Mouse (Mus musculus) limb, embryonic 13.5 days (tissue): ENCODE measurements around the gene Lin28a. TPM values are rescaled to one million over a fixed set of nuclear protein-coding genes. Genes with fewer than 3 reads are reported as not detected.
A peak's percentile ranks its signal among the peaks of the same experiment; 100 is the strongest.

Source experiments
- ATAC-seq: fragments of 200-750 bp; cut with Nextera tagmentation; 2 replicates; pipeline ENCODE4 v1.8.0; 2017; ENCODE audit warnings: low read depth, moderate number of reproducible peaks, moderate TSS enrichment; ENCODE audit not compliant: low FRiP score
- H3K27ac ChIP-seq: fragments of 300-500 bp; sonication (generic); 2 replicates; pipeline ENCODE4 v1.5.1; 2015; ENCODE audit warnings: inconsistent platforms, mild to moderate bottlenecking, moderate library complexity
- H3K27me3 ChIP-seq: fragments of 300-500 bp; sonication (generic); 2 replicates; pipeline ENCODE4 v1.6.1; 2015; ENCODE audit warnings: mild to moderate bottlenecking, inconsistent platforms
- H3K36me3 ChIP-seq: fragments of 300-500 bp; sonication (generic); 2 replicates; pipeline ENCODE4 v1.6.1; 2015; ENCODE audit warnings: inconsistent platforms, mild to moderate bottlenecking, moderate library complexity
- H3K4me1 ChIP-seq: fragments of 300-500 bp; sonication (generic); 2 replicates; pipeline ENCODE4 v1.6.1; 2015; ENCODE audit warnings: inconsistent platforms
- H3K4me2 ChIP-seq: fragments of 300-500 bp; sonication (generic); replicated peaks from 2 replicates; pipeline ENCODE4 v1.6.1; 2015; ENCODE audit warnings: inconsistent platforms, mild to moderate bottlenecking, moderate library complexity
- H3K4me3 ChIP-seq: fragments of 300-500 bp; sonication (generic); 2 replicates; pipeline ENCODE4 v1.5.1; 2015; ENCODE audit warnings: moderate library complexity, mild to moderate bottlenecking, inconsistent platforms
- H3K9ac ChIP-seq: fragments of 300-500 bp; sonication (generic); 2 replicates; pipeline ENCODE4 v1.6.1; 2015; ENCODE audit warnings: mild to moderate bottlenecking, inconsistent platforms
- H3K9me3 ChIP-seq: fragments of 300-500 bp; sonication (generic); 2 replicates; pipeline ENCODE4 v1.6.1; 2016; ENCODE audit warnings: inconsistent platforms
- WGBS: fragments of 180-500 bp; shearing (Covaris S2); methylation state at CpG from one replicate; pipeline ENCODE4 v1.1.7; 2015; 5-methylcytosine and 5-hydroxymethylcytosine counted together
- polyA plus RNA-seq: library from polyadenylated mRNA; unstranded; fragments of >200 nt; fragmentation: Nextera tagmentation; extraction: Ambion mirVana; gene quantifications from 2 replicates; pipeline ENCODE4 v1.2.1, GENCODE M21; 2015

The Lin28a gene
- polyA plus RNA-seq, 1 experiment from 2014 or later = 0.14 TPM

DNA sequence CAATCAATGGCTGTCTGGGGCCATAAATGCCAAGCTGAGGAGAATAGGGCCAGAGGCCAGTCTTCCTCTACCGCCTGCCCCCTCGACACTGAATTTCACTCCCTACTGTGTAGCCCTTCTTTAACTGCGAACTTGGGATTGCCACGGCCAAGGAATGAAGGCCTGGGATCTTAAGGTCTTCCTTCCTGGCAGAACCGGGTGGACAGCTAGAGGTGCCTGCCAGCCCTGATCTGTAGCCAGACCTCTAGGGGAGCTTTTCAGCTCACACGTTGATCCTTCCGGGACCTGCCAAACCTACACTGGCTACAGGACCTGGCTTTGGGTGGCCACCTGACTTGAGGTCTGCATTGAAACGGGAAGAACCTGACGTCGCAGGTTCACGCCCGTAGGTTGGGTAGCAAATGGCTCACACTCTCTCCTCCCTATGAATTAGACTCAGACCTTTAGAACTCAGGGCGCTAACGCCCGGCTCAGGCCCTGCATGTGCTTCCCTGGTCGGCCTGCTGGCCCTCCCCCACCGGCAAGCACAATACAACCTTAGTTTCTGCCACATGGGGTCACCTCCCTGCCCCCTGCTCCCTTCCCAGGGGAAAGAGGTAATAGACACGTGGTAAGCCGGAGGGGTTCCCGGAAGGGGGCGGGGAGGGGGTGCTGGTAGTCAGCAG, 1.3 kb downstream of the Lin28a start:
- Histone ChIP-seq H3K36me3 (no peaks in the 10 kb centered on the region), H3K9me3 (no peaks in the 10 kb centered on the region), H3K27me3 (peaks cover 51% of the 10 kb centered on the region), H3K4me2 (peak overlapping the region; percentile 60), H3K4me1 (peaks cover 28% of the 10 kb centered on the region), H3K4me3 (peak overlapping the region; percentile 29), H3K9ac (no peak overlapping the region), H3K27ac (no peak overlapping the region)
- no peak for ATAC-seq
- 1% methylated on average over 21 of the region's 21 CpGs for WGBS

DNA sequence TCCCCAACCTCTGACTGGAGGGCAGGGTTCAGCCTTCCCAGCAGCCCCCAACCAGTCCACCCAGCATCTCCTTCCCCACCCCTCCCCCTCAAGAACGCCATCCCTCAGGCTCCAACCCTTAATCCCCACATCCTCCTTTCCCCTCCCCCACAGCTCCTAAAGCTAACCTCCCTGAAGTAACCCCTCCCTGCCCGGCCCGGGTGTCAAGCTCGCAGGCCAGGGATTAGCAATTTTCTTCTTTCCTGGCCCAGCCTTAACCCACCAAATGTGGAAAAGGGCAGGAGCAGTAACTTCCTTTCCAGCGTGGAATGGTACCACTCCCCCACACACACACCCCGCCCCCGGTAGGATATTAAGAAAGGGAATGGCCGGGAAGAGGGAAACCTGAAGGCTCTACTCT, 1.9 kb downstream of the Lin28a start:
- Histone ChIP-seq H3K4me3 (no peak overlapping the region), H3K9me3 (no peaks in the 10 kb centered on the region), H3K27ac (no peak overlapping the region), H3K4me2 (no peak overlapping the region), H3K9ac (no peak overlapping the region), H3K27me3 (peaks cover 51% of the 10 kb centered on the region), H3K4me1 (peaks cover 33% of the 10 kb centered on the region), H3K36me3 (no peaks in the 10 kb centered on the region)
- no peak for ATAC-seq
- 1% methylated on average over 8 of the region's 8 CpGs for WGBS

DNA sequence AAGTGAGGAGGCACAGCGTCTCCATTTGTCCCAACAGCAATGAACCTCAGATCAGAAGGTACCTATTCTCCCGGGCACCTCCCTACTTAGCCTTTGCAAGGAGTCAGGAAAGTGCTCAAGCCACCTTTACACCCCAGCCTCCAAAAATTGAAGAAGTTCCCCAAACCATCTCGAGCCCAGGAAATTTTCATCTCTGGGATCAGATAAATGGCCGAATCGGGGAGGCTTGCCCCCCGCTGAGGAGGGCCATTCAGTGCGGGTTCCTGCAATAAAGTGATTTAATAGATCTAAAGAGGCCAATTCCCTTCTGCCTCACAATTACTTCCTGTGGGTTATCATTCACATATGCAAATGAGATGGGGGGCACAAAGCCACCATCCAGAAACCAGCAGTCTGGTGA, 2.4 kb downstream of the Lin28a start:
- Histone ChIP-seq H3K27me3 (peaks cover 51% of the 10 kb centered on the region), H3K9me3 (no peaks in the 10 kb centered on the region), H3K36me3 (no peaks in the 10 kb centered on the region), H3K4me1 (peaks cover 37% of the 10 kb centered on the region), H3K9ac (no peak overlapping the region), H3K4me3 (no peak overlapping the region), H3K4me2 (no peak overlapping the region), H3K27ac (no peak overlapping the region)
- 2% methylated on average over 7 of the region's 7 CpGs for WGBS
- no peak for ATAC-seq

DNA sequence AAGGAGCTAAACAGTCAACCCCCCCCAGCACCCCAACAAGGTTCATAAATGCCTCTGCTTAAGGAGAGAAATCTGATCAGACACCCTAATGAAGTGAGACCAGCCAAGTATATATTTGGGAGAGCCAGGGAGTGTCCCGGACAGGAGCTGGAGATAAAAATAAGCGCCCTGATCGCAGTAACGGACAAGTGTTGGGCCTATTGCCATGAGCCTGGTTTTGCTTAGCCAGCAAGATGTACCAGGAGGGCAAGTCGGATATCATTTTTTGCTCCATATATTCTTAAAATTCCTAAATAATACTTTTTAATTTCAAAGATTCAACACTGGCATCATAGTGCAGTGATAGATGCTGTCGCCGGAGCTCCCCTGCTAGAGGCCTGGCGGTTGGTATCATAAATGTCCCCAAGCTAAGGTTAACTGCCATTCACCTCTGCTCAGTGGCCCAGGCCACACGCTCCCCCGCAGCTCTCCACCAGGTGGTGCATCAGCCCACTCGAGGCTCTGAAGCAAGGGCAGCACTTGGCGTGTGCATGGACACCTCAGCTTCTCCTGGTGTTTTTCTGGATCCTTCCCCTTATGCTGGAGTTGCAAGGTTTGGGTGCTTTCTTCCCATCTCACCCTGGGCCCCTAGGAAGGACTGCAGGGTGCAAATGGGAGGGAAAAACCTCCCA, 5.6 kb downstream of the Lin28a start:
- Histone ChIP-seq H3K27ac (no peak overlapping the region), H3K27me3 (peaks cover 26% of the 10 kb centered on the region), H3K9me3 (no peaks in the 10 kb centered on the region), H3K4me2 (no peak overlapping the region), H3K4me1 (peaks cover 30% of the 10 kb centered on the region), H3K9ac (no peak overlapping the region), H3K36me3 (no peaks in the 10 kb centered on the region), H3K4me3 (no peak overlapping the region)
- WGBS = 45% methylated on average over 12 of the region's 12 CpGs
- no peak for ATAC-seq

DNA sequence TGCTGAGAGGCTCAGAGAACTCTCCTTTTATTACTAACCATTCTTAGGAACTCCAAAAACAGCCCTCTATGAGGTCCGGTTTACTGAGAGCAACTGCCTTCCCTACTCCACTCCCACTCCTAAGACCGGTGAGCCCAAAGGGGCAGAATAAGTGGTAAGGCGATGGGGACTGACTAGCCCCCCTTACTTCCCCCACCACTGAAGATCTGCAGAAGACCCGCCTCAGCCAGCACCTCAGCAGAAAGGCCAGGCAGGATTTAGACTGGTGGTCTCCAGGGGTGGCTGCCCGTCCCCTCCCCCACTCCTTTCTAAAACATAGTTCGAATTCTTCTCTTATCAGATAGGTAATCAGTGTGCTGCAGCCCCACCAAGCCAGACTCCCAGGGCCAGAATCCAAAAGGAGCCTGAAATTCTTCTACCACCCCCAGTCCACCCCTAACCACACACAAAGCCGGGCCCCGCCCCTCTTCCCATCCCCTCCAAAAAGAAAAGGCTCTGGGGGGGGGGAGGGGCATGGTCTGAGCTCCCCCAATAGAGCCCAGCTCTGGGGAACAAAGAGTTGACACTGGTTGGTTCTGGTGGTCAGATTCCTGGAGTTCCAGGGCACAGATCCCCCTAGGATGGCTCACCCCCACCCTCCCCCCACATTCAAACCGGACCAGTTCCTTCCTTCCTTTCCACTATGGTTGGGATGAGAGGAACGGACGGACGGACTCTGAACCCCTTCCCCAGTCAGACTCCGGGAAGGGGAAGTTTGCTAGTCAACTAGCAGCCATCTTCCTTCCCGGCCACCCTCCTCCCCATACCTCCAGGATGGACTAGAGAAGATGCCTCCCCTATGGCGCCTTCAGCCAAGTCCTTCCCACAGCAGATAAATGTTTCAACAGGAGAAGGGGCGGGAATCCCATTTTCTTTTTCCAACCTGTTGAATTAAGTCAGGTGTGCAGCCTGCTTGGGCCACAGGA, 6.9 kb downstream of the Lin28a start:
- Histone ChIP-seq H3K27ac (no peak overlapping the region), H3K4me2 (peak overlapping the region; percentile 11), H3K9ac (no peak overlapping the region), H3K4me3 (no peak overlapping the region), H3K4me1 (peaks cover 17% of the 10 kb centered on the region), H3K36me3 (no peaks in the 10 kb centered on the region), H3K27me3 (peaks cover 13% of the 10 kb centered on the region), H3K9me3 (no peaks in the 10 kb centered on the region)
- ATAC-seq = no peak
- WGBS = 24% methylated on average over 16 of the region's 16 CpGs

DNA sequence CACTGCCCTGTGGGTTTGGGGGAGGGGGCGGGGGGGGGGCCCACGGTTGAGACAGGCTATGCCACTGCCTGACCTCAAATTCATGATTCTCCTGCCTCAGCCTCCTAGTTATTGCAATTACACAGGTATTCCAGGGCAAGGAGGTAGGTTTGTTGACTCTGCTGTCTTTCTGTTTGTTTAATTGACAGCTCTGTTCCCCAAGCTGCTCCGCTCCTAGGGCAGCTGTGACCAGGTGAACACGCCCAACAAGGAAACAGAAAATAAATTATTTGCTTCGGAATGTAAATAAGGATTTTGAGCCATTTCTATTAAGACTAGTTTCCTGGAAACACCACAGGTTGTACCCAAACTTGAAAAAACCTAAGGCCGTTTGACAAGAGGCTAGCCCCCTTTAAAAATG, 8.9 kb downstream of the Lin28a start:
- no peak for ATAC-seq
- Histone ChIP-seq H3K4me2 (no peak overlapping the region), H3K27me3 (no peaks in the 10 kb centered on the region), H3K4me3 (no peak overlapping the region), H3K36me3 (no peaks in the 10 kb centered on the region), H3K9ac (no peak overlapping the region), H3K27ac (no peak overlapping the region), H3K4me1 (peaks cover 11% of the 10 kb centered on the region; the same call in 1 of the 2 replicates), H3K9me3 (no peaks in the 10 kb centered on the region)
- WGBS = 78% methylated on average over 6 of the region's 6 CpGs

DNA sequence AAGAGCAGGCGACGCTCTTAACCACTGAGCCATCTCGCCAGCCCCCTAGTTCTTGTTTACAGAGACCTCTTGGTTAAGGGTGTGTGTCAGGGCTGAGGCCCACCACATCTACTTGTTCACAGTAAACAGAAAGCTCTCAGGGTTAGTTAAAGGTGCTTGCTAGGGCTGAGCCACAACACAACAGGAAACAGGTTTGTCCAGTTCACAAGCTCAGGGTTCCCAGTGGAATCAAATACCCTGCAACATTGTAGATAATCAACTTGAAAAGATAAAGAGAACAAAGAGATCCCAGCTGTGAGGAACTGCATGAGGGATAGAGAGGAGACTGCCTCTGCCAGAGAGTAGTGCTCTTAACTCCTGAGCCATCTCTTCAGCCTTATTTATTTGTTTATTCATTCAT, 11.8 kb downstream of the Lin28a start:
- no peaks in the 10 kb centered on the region for H3K27me3 ChIP-seq
- H3K36me3 ChIP-seq = no peaks in the 10 kb centered on the region
- H3K4me3 ChIP-seq = no peak overlapping the region
- peaks cover 7% of the 10 kb centered on the region; the same call in 1 of the 2 replicates for H3K4me1 ChIP-seq
- WGBS = 88% methylated on average over 3 of the region's 3 CpGs
- no peak for ATAC-seq
- H3K9ac ChIP-seq = no peak overlapping the region
- H3K27ac ChIP-seq = no peak overlapping the region
- H3K9me3 ChIP-seq = no peaks in the 10 kb centered on the region
- no peak overlapping the region for H3K4me2 ChIP-seq

DNA sequence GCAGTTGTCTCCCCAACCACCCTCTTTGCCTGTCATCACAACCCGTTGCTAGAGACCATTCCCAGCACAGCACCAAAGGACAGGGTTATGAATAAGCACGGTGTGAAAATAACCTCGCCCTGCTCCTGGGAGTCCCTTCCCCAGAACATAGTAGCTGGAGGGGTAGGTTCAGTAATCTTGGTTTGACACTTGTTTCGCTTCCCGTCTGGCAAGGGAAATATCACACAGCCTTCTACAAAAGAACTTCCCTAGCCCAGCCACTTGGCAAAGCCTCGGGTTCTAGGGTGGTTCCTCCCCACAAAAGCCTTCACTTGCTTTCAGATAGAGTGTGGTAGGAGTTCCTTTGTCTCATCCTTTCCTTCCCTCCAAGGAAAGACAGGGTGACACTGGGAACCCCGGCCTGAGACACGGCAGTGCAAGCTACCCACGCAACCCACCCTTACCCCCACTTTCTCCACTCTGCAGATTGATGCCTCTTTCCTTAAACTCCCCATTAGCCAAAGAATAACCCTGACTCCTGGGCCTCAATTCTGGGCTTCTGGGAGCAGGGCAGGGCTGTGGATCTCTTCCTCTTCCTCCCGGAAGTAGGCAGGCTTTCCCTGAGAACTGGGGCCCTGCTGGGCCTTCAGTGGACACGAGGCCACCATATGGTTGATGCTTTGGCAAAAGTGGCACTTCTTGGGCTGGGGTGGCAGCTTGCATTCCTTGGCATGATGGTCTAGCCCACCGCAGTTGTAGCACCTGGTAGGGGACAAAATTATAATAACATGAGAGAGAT, 12.9 kb downstream of the Lin28a start:
- Histone ChIP-seq H3K27ac (no peak overlapping the region), H3K4me2 (no peak overlapping the region), H3K4me1 (no peaks in the 10 kb centered on the region), H3K9me3 (no peaks in the 10 kb centered on the region), H3K9ac (no peak overlapping the region), H3K4me3 (no peak overlapping the region), H3K27me3 (no peaks in the 10 kb centered on the region), H3K36me3 (no peaks in the 10 kb centered on the region)
- 85% methylated on average over 12 of the region's 12 CpGs for WGBS
- ATAC-seq = no peak

DNA sequence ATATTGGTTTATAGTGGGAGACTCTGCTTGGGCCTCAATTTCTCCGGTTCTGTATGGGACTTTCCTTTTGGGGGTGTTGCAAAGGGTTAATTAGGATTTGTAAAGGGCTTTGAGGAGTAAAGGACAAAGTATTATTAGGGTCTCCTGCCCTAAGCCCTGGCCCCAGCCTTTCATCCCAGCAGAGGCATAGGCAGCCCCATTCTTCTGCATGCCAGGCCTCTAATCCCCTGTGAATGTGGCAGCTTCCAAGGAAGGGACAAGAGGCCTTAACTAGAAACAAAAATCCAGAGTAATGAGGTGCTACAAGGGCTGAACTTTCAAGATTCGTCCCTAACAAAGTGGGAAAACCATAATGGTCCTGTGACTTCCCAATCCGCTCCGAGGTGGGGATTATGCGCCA, 15.7 kb downstream of the Lin28a start:
- no peak for ATAC-seq
- Histone ChIP-seq H3K27ac (no peak overlapping the region), H3K9ac (no peak overlapping the region), H3K4me2 (no peak overlapping the region), H3K36me3 (no peaks in the 10 kb centered on the region), H3K4me3 (no peak overlapping the region), H3K27me3 (no peaks in the 10 kb centered on the region), H3K4me1 (peaks cover 9% of the 10 kb centered on the region), H3K9me3 (no peaks in the 10 kb centered on the region)
- WGBS = 63% methylated on average over 5 of the region's 5 CpGs

DNA sequence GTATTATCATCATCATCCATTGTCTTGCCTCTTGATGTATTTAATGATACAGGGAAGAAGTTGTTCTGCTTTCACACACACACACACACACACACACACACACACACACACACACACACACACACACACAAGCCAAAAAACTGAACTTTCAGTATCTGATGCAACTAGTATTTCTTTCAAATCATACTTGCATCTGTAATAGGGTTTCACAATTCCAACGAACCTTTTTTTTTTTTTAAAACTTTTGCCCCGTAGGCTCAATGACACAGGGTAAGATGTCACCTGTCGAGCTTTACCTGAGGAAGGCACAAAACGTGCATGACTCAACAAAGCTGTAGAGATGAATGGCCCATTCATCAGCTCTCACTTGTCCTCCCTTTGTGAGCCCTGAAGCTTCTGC, 16.4 kb downstream of the Lin28a start:
- Histone ChIP-seq H3K4me1 (peaks cover 9% of the 10 kb centered on the region), H3K4me3 (no peak overlapping the region), H3K27me3 (no peaks in the 10 kb centered on the region), H3K9me3 (no peaks in the 10 kb centered on the region), H3K4me2 (no peak overlapping the region), H3K27ac (no peak overlapping the region), H3K36me3 (0 out of 2 replicates have a peak, but pooled peaks cover under 1% of the 10 kb centered on the region), H3K9ac (no peak overlapping the region)
- 55% methylated on average over 4 of the region's 4 CpGs for WGBS
- ATAC-seq = no peak

DNA sequence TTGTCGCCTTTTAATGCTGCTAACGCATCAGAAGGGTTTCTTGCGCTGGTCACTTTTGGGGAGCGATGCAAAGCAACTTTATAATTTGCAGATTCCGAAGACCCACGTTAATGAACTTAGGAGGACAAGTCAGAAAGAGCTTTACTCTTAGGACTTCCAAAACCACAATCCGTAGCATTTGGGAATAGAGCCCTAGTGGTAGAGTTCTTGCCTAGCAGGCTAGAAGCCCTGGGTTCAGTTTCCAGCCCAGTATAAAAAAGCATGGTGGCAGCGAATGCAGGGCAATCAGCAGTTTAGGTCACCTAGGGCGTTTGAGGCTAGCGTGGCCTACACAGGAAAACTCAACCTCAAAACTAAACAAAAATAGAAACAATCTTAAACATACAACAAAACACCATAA, 16.9 kb downstream of the Lin28a start:
- no peaks in the 10 kb centered on the region for H3K9me3 ChIP-seq
- peaks cover 9% of the 10 kb centered on the region for H3K4me1 ChIP-seq
- no peaks in the 10 kb centered on the region for H3K27me3 ChIP-seq
- 40% methylated on average over 10 of the region's 10 CpGs for WGBS
- no peak overlapping the region for H3K4me3 ChIP-seq
- no peak for ATAC-seq
- no peak overlapping the region for H3K27ac ChIP-seq
- no peak overlapping the region for H3K9ac ChIP-seq
- no peak overlapping the region; the same call in 1 of the 2 replicates for H3K4me2 ChIP-seq
- peaks cover 5% of the 10 kb centered on the region for H3K36me3 ChIP-seq
